Mouse (Mus musculus): ENCODE results near the gene 1810013L24Rik. TPM values are rescaled to one million over a fixed set of nuclear protein-coding genes. Genes with fewer than 3 reads are reported as not detected.

Gene 1810013L24Rik
- total RNA-seq (2021), result 10 to 100 TPM; 55.2 to 60.6 TPM
- long read RNA-seq, experiment 1, full-length matches to known transcripts, result 6 of 10 reads
- long read RNA-seq, experiment 1, partial matches to known transcripts, result 2 of 10 reads
- long read RNA-seq, experiment 1, other reads (novel, unspliced or antisense), result 2 of 10 reads
- long read RNA-seq, experiment 2, full-length matches to known transcripts, result 9 of 19 reads
- long read RNA-seq, experiment 2, partial matches to known transcripts, result 3 of 19 reads
- long read RNA-seq, experiment 2, other reads (novel, unspliced or antisense), result 7 of 19 reads

DNA sequence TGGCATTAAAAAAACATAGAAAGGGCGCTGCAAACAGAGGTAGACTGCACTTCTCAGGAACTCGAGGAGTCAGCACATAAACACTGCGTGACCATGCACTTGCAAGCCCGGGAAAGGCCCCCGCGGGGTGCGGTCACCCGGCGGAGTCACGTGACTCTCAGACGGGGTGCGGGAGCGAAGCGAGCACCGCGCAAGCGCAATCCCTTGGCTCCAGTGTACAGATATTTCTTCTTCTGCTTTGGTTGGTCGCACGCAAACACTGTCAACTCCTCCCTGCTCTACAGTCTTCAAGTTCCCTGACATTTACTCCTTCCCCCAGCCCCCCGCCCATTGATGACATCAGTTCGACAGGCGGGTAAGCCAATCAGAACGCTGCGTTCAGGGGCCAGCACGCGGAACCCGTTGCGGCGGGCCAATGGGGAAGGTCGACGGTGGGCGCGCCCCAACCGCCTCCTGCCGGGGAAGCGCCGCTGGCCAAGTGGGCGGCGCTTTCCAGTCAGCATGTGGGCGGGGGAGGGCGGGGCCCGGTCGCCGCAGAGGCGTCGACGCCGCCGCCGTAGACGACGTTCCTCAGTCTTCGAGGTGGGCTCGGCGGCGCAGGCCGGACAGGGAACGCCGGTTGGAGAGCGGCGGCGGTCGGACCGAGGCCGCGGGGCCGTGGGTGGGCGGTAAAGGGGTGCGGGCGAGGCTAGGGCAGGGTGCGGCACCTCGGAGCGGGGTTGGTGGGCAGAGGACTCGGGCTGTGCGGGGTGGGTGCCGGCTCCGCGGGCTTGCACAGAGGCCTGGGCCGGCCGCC lies at the start of gene 1810013L24Rik:
Gene 1810013L24Rik, plus strand, starts transcription at position 537 of the 796 bp plus-strand sequence.
- peak; percentile 98 for DNase-seq
- intact Hi-C loops (cut with DNase I; ENCODE audit: low total_unique reads), result no loop called here

DNA sequence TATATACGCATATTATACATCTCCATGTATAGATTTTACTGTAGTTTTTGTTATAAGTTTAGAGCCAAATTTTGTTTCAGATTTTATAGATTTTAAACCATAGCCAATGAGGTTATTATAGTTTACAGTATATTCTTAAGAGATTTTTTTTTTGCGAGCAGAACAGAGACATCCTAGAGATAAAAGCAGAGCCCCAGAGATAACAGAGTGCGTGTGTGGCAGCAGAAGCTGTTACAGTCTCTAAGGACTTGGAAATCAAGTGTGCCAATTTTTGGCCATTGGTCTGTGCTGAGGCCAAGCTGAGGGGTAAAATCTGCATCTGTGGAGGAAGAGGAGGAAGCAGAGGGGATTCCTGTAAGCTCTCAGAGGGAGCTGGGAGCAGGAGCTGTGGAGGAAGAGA lies 49.7 kb upstream of the 1810013L24Rik start:
- DNase-seq, result no peak
- intact Hi-C loops (cut with DNase I; ENCODE audit: low total_unique reads), result no loop called here

DNA sequence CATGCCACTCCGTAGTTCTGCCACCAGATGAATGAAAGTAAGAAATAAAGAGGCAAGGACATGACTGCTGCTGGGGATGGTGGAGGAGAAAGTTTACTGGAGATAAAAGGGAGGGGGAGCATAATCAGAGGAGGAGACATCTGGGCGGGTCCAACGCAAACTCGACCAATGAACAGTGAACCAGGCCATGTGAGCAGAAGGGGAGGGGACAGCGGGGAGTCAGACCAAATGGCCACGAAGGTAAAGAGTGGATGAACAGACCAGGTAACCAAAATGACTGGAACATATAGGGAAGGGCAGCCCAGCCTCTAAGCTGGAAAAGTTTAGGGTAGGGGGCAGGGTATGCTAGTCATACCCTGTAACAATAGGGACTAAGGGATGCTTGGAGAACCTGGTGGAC lies 48.7 kb upstream of the 1810013L24Rik start:
- no peak for DNase-seq
- intact Hi-C loops (cut with DNase I; ENCODE audit: low total_unique reads), result no loop called here

GRCm38 (mm10) chr16:8781660-8782059 lies 48.2 kb upstream of the 1810013L24Rik start:
- intact Hi-C loops (cut with DNase I; ENCODE audit: low total_unique reads), result no loop called here
- no peak for DNase-seq

DNA sequence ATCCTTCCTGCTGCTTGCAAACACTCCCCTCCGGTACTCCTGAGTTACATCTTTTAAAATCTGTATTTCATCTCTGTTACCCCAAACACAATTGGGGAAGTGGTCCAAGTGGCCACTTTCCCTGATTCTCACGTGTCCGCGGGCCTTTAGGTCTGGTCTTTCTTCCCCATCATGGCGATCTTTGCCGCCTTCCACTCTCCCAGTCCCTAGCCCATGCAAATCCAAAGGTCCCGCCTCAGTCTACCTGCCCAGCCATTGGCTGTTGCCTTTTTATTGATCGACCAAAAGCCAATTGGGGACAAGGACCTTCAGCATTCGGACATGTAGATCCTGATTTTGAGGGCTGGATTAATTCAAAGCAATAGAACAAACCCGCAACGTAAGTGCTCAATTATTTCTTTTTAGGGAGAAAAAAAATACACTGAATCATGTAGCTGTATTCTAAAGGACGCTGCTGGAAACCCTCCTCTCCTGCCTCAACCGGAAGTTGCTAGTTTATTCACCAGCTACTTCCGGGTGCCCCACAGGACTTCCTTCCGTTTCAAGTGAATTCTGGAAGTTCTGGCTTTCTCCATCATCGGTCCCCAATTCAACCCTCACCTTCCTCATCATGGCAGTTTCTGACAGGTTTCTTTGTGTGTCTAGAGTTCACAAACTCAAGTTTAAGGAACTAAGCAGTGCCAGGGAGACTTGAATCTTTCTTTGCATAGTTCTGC lies 46.5 kb upstream of the 1810013L24Rik start:
- intact Hi-C loops (cut with DNase I; ENCODE audit: low total_unique reads), result no loop called here
- no peak for DNase-seq

GRCm38 (mm10) chr16:8784753-8785152 lies 45.1 kb upstream of the 1810013L24Rik start:
- intact Hi-C loops (cut with DNase I; ENCODE audit: low total_unique reads), result no loop called here
- peak; percentile 20 for DNase-seq

DNA sequence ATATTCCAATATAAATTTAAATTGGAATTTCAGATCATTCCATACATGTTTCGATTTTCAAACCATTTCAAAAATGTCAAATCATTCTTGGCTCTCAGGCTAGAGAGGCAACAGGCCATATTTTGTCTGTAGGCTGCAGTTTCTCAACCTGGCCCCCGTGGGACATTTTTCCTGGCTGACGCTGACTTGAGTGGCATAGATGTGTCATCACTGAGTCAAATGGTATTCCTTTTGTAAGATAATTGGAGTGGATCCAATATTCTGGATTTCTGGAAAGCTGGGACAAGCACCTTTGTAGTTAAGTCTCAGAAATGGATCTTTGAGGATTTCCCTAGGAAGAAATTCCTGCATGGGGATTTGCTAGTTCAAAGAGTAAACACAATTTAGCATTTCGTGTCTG lies 39.0 kb upstream of the 1810013L24Rik start:
- DNase-seq, result no peak
- intact Hi-C loops (cut with DNase I; ENCODE audit: low total_unique reads), result no loop called here

DNA sequence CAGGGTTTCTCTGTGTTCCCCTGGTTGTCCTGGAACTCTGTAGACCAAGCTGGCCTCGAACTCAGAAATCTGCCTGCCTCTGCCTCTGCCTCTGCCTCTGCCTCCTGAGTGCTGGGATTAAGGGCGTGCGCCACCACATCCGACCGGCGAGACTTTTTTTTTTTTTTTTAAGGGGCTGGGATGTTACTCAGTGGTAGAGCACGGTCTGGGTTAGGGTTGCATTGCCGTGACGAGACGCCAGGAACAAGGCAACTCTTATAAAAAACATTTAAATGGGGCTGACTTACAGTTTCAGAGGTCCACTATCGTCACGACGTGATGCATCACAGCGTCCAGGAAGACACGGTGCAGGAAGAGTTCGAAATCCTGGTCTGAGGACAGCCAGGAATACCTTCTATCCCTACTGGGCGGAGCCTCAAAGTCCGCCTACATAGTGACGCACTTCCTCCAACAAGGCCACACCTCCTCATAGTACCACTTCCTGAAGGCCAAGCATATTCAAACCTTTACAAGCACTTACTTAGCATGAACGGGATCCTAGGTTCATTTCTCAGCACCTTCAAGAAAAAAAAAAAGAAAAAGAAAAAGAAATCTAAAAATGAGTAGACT lies 37.8 kb upstream of the 1810013L24Rik start, which contains the start of gene Usp7:
Gene Usp7, minus strand, starts transcription at position 360 of the 609 bp plus-strand sequence.
- intact Hi-C loops (cut with DNase I; ENCODE audit: low total_unique reads), result no loop called here
- no peak for DNase-seq

DNA sequence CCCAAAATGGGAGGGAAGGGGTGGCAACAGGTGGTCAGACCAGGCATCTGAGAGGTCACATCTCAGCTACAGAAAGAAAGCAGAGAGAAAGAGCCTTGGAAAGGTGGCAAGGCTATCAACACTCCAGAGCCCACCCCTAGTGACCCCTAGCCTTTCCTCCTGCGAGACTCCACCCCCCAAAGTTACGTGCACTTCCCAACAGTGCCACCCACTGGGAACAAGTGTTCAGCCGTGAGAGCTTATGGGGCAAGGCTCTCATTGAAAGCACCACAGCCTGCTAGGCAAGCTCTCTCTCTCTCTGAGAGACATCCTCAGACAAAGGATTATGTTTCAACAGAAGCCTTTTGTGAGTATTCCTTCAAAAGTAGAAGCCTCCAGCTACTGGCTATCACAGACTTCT lies 34.9 kb upstream of the 1810013L24Rik start:
- intact Hi-C loops (cut with DNase I; ENCODE audit: low total_unique reads), result no loop called here
- no peak for DNase-seq

GRCm38 (mm10) chr16:8795906-8796305 lies 34.0 kb upstream of the 1810013L24Rik start:
- DNase-seq, result no peak
- intact Hi-C loops (cut with DNase I; ENCODE audit: low total_unique reads), result no loop called here

DNA sequence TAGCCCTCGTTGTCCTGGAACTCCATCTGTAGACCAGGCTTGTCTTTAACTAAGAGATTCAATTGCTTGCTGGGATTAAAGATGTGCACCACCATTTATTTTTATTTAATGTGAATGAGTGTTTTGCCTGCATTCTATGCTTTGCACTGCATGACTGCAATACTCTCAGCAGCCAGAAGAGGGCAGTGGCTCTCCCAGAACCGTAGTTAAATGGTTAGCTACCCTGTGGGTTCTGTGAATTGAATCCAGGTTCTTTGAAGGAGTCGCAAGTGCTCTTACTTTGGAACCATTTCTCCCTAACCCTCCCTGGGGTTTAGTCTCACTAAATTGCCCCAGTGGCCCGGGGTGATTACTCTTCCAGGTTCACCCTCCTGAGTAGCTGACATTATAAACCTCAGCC lies 23.2 kb upstream of the 1810013L24Rik start:
- DNase-seq, result peak; percentile 13

GRCm38 (mm10) chr16:8810399-8811127 lies 19.3 kb upstream of the 1810013L24Rik start:
- intact Hi-C loops (cut with DNase I; ENCODE audit: low total_unique reads), result no loop called here
- DNase-seq, result no peak

More for the DNA sequence above, 23.2 kb upstream of the 1810013L24Rik start:
- intact Hi-C loops (cut with DNase I; ENCODE audit: low total_unique reads), result loop anchor here (5.0 kb wide), 1 partner anchor 61 kb away; no protein-coding TSS in a partner anchor

DNA sequence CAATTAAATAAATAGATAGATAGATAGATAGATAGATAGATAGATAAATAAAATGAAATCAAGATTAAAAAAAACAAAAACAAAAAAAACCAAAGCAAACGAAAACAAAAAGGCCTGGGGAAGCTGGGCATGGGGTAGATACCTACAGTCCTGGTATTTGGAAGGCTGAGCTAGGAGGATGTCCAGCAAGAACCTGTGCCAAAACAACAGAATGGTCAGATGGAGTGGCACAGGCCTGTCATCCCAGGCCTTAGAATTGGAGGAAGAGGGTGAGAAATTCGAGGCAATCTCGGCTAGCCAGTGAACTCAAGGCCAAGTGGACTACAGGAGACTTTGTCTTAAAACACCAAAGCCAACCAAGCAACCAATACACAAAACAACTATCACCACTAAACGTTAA lies 12.0 kb upstream of the 1810013L24Rik start:
- no peak for DNase-seq
- intact Hi-C loops (cut with DNase I; ENCODE audit: low total_unique reads), result no loop called here

DNA sequence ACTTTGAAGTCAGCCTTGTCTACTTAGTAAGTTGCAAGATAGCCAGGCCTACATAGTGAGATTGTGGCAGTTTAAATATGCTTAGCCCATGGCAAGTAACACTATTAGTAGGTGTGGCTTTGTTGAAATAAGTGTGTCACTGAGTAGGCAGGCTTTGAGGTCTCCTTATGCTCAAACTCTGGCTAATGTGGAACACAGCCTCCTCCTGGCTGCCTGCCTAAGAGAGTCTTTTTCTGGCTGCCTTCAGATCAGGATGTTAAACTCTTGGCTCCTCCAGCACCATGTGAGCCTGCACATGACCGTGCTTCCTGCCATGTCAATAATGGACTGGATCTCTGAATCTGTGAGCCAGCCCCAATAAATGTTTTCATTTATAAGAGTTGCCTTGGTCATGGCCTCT lies 8.5 kb upstream of the 1810013L24Rik start:
- DNase-seq, result peak; percentile 39
- intact Hi-C loops (cut with DNase I; ENCODE audit: low total_unique reads), result no loop called here

DNA sequence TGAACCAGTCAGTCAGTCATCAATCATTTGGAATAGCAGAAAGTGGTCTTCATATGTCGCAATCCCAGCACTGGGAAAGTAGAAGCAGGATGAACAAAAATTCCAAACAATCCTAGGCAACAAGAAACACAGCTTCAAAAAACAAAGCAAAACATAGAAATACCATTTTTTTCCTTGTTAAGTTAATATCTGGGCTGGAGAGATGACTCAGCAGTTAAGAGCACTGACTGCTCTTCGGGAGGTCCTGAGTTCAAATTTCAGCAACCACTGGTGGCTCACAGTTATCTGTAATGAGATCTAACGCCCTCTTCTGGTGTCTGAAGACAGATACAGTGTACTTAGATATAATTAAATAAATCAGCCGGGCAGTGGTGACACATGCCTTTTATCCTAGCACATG lies 7.3 kb upstream of the 1810013L24Rik start:
- intact Hi-C loops (cut with DNase I; ENCODE audit: low total_unique reads), result no loop called here
- DNase-seq, result no peak

DNA sequence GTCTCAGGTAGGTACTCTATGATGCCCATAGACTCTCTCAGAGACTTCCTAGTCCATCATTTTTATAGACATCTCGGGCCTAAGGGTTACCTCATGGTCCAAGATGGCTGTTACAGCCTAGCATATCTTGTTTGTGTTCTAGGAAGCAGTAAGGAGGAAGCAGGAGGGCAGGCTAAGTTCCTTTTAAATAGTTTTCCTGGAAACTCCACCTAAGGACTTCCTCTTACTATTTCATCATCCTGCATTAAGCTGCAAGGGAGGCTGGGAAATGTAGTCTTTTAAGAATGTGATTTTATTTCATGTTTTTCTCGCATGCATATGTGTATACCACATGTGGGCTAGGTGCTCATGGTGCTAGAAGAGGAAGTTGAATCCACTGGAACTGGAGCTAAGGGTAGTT lies 6.2 kb upstream of the 1810013L24Rik start:
- DNase-seq, result no peak
- intact Hi-C loops (cut with DNase I; ENCODE audit: low total_unique reads), result no loop called here

DNA sequence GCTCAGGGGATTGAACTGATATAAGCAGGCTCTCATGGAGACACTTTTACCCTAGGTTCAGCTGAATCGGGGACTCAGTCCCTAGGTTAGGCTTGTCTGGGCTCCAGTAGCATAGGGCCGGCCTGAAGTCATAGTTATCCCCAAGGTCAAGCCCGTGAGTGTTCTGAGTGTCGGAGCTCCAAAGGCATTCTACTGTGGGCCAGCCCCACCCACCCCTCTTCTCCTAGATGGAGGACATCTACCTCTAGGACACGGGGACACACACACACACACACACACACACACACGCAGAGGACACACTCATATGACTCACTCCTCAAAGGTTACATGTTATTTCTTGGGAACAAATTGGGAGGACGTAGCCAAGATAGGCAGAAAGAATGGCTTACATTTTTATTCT lies 2.5 kb upstream of the 1810013L24Rik start:
- intact Hi-C loops (cut with DNase I; ENCODE audit: low total_unique reads), result no loop called here
- DNase-seq, result no peak

- peak; percentile 83 for DNase-seq
- intact Hi-C loops (cut with DNase I; ENCODE audit: low total_unique reads), result no loop called here
Measured at GRCm38 (mm10) chr16:8828636-8829563, 1.0 kb upstream of the 1810013L24Rik start.

Data from gastrocnemius, postnatal 14 days (tissue).